ENCODE assay signal across 8 mouse cellular contexts in the genomic region with DNA sequence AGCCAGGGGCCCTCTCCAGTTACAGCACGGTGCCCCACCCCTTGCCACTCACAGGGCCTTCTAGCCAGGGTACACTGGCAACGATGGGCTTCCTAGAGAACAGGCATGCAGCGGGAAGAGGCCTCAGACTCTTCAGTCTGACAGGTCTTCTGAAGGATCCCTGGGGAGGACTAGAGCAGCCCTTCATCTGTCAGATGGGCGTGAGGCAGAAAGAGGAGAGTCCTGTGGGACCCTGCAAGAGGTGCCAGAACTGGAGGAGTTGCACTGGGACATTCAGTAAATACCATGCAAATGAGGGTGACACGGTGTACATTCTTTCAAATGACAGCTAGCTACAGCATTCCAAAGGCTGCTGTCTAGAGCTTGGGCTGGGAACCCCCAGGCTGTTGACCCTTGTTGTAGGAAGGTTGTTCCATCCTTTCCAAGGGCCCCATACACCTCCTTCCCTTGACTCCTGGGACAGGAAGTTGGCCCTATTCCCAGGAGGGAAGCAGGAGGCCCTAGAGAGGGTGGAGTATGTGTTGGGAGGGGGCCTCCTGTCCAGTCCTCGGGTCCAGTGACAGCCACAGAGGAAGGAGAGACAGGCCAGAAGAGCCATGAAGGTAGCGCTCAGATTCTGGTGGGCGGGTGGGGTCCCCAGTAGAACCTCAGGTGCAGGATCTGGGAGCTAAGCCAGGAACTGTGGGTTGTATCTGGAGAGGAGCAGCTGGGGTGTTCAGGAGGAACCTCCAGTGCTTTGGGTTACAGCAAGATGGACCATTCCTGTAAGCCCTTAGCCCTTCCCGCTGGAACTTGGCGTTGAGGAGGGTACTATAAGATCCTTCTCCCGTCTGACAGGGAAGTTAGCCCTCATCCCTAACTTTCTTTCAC. TPM values are rescaled to one million over a fixed set of nuclear protein-coding genes. Genes with fewer than 3 reads are reported as not detected.
DNase-seq lines count a peak whose midpoint lies in the region; ATAC-seq lines count a peak whose summit lies in the region.

No protein-coding gene starts in this region.

- intact Hi-C loops in heart, postnatal 10 days (cut with DNase I), result no loop called here

- H3K4me1 ChIP-seq in embryonic facial prominence, embryonic 10.5 days, result peaks cover 99% of the 10 kb centered on the region
- H3K4me1 ChIP-seq in midbrain, embryonic 13.5 days (replicated peaks), result peaks cover 64% of the 10 kb centered on the region

- H3K9me3 ChIP-seq in embryonic facial prominence, embryonic 10.5 days, result no peaks in the 10 kb centered on the region
- no peaks in the 10 kb centered on the region for H3K9me3 ChIP-seq in midbrain, embryonic 13.5 days

- peak overlapping the region; percentile 62 for H3K4me3 ChIP-seq in embryonic facial prominence, embryonic 10.5 days
- no peak overlapping the region for H3K4me3 ChIP-seq in midbrain, embryonic 13.5 days (replicated peaks)

- H3K36me3 ChIP-seq in embryonic facial prominence, embryonic 10.5 days (replicated peaks), result peaks cover 34% of the 10 kb centered on the region
- peaks cover 17% of the 10 kb centered on the region for H3K36me3 ChIP-seq in midbrain, embryonic 13.5 days

- H3K27me3 ChIP-seq in embryonic facial prominence, embryonic 10.5 days (replicated peaks; ENCODE audit: low read depth, poor library complexity, severe bottlenecking), result peaks cover 51% of the 10 kb centered on the region
- H3K27me3 ChIP-seq in midbrain, embryonic 13.5 days, result peaks cover 76% of the 10 kb centered on the region

- 0 out of 2 replicates have a peak overlapping the region, but pooled peaks have one; percentile 2 for H3K9ac ChIP-seq in midbrain, embryonic 13.5 days (replicated peaks)

- no peak overlapping the region for H3K4me2 ChIP-seq in midbrain, embryonic 13.5 days (replicated peaks)

- 23% methylated on average over 11 of the region's 11 CpGs for WGBS in embryonic facial prominence, embryonic 10.5 days
- WGBS in midbrain, embryonic 13.5 days, result 33% methylated on average over 11 of the region's 11 CpGs

- peak; percentile 66 for DNase-seq in gastrocnemius, adult 18-20 months (ENCODE audit: low spot score)
- no peak for DNase-seq in gastrocnemius, postnatal 4 days (ENCODE audit: low spot score in 2 of 2)
- DNase-seq in embryonic facial prominence, embryonic 10.5 days (ENCODE audit: low spot score), result no peak
- peak; percentile 87 to 88 for DNase-seq in heart, postnatal 10 days
- DNase-seq in kidney, postnatal 36 days, result peak; percentile 79 to 92
- DNase-seq in layer of hippocampus, adult 18-20 months (ENCODE audit: low spot score in 2 of 2), result no peak

- no peak for ATAC-seq in midbrain, embryonic 13.5 days
- no peak for ATAC-seq in CD4-positive, CD25-positive, alpha-beta regulatory T cell, adult 4 months

- H3K27ac ChIP-seq in embryonic facial prominence, embryonic 10.5 days (replicated peaks), result peak overlapping the region; percentile 94
- H3K27ac ChIP-seq in midbrain, embryonic 13.5 days, result peak overlapping the region; percentile 49; the same call in 1 of the 2 replicates

RNA-seq across cellular contexts. Expression of gene Tns2, which starts 1.7 kb away (rescaled TPM):
- 10 to 100 TPM; 31.3 to 31.6 TPM for total RNA-seq in gastrocnemius, adult 18-20 months (2021)
- total RNA-seq in gastrocnemius, postnatal 4 days (2021), result 10 to 100 TPM; 58.7 to 59.5 TPM
- 12.3 and 14.9 TPM in 2 replicates for polyA plus RNA-seq in embryonic facial prominence, embryonic 10.5 days (2016; fragmentation: Nextera tagmentation; extraction: Ambion mirVana)
- total RNA-seq in heart, postnatal 10 days (2021), result 100 to 1,000 TPM in 1 of 2 experiments, 10 to 100 TPM in 1; 95.1 to 108 TPM
- 6.1 and 6.9 TPM in 2 replicates for polyA plus RNA-seq in midbrain, embryonic 13.5 days (2015; fragmentation: Nextera tagmentation; extraction: Ambion mirVana)
- total RNA-seq in layer of hippocampus, adult 18-20 months (2021), result 10 to 100 TPM; 13.8 to 18.2 TPM
- polyA plus RNA-seq in CD4-positive, CD25-positive, alpha-beta regulatory T cell, adult 4 months (2017; shearing (Covaris generic)), result 1 to 10 TPM; 1.1 to 2.3 TPM

RNA-seq across cellular contexts. Expression of gene Eif4b, which starts 28.3 kb away (rescaled TPM):
- 100 to 1,000 TPM; 224 to 227 TPM for total RNA-seq in gastrocnemius, adult 18-20 months (2021)
- 100 to 1,000 TPM; 182 to 199 TPM for total RNA-seq in gastrocnemius, postnatal 4 days (2021)
- 133 and 136 TPM in 2 replicates for polyA plus RNA-seq in embryonic facial prominence, embryonic 10.5 days (2016; fragmentation: Nextera tagmentation; extraction: Ambion mirVana)
- 100 to 1,000 TPM; 149 to 154 TPM for total RNA-seq in heart, postnatal 10 days (2021)
- polyA plus RNA-seq in midbrain, embryonic 13.5 days (2015; fragmentation: Nextera tagmentation; extraction: Ambion mirVana), result 89.9 and 91.2 TPM in 2 replicates
- total RNA-seq in layer of hippocampus, adult 18-20 months (2021), result 100 to 1,000 TPM; 197 to 203 TPM
- 100 to 1,000 TPM; 123 to 189 TPM for polyA plus RNA-seq in CD4-positive, CD25-positive, alpha-beta regulatory T cell, adult 4 months (2017; shearing (Covaris generic))

RNA-seq across cellular contexts. Expression of gene Spryd3, which starts 34.1 kb away (rescaled TPM):
- total RNA-seq in gastrocnemius, adult 18-20 months (2021), result 1 to 10 TPM; 4.9 to 7.7 TPM
- 10 to 100 TPM; 21.1 to 26.7 TPM for total RNA-seq in gastrocnemius, postnatal 4 days (2021)
- 12.7 and 13.2 TPM in 2 replicates for polyA plus RNA-seq in embryonic facial prominence, embryonic 10.5 days (2016; fragmentation: Nextera tagmentation; extraction: Ambion mirVana)
- 10 to 100 TPM; 19.1 to 22.2 TPM for total RNA-seq in heart, postnatal 10 days (2021)
- 38.0 and 38.5 TPM in 2 replicates for polyA plus RNA-seq in midbrain, embryonic 13.5 days (2015; fragmentation: Nextera tagmentation; extraction: Ambion mirVana)
- 100 to 1,000 TPM; 156 to 165 TPM for total RNA-seq in layer of hippocampus, adult 18-20 months (2021)
- polyA plus RNA-seq in CD4-positive, CD25-positive, alpha-beta regulatory T cell, adult 4 months (2017; shearing (Covaris generic)), result 10 to 100 TPM; 28.8 to 65.3 TPM

RNA-seq across cellular contexts. Expression of gene Igfbp6, which starts 42.3 kb away (rescaled TPM):
- 10 to 100 TPM; 32.2 to 50.3 TPM for total RNA-seq in gastrocnemius, adult 18-20 months (2021)
- total RNA-seq in gastrocnemius, postnatal 4 days (2021), result 10 to 100 TPM; 80.3 to 91.9 TPM
- 0.26 and 0.36 TPM in 2 replicates for polyA plus RNA-seq in embryonic facial prominence, embryonic 10.5 days (2016; fragmentation: Nextera tagmentation; extraction: Ambion mirVana)
- 10 to 100 TPM; 24.8 to 30.5 TPM for total RNA-seq in heart, postnatal 10 days (2021)
- 0.72 and 0.81 TPM in 2 replicates for polyA plus RNA-seq in midbrain, embryonic 13.5 days (2015; fragmentation: Nextera tagmentation; extraction: Ambion mirVana)
- total RNA-seq in layer of hippocampus, adult 18-20 months (2021), result 10 to 100 TPM; 11.7 to 12.9 TPM
- under 1 TPM in 1 of 2 experiments, not detected in 1; 0.60 TPM for polyA plus RNA-seq in CD4-positive, CD25-positive, alpha-beta regulatory T cell, adult 4 months (2017; shearing (Covaris generic))

RNA-seq across cellular contexts. Expression of gene Soat2, which starts 48.4 kb away (rescaled TPM):
- total RNA-seq in gastrocnemius, adult 18-20 months (2021), result under 1 TPM in 1 of 2 experiments, not detected in 1; 0.09 TPM
- under 1 TPM; 0.18 to 0.39 TPM for total RNA-seq in gastrocnemius, postnatal 4 days (2021)
- polyA plus RNA-seq in embryonic facial prominence, embryonic 10.5 days (2016; fragmentation: Nextera tagmentation; extraction: Ambion mirVana), result 0.09 and 0.18 TPM in 2 replicates
- under 1 TPM in 1 of 2 experiments, not detected in 1; 0.20 TPM for total RNA-seq in heart, postnatal 10 days (2021)
- polyA plus RNA-seq in midbrain, embryonic 13.5 days (2015; fragmentation: Nextera tagmentation; extraction: Ambion mirVana), result not detected in 2 replicates
- under 1 TPM in 1 of 2 experiments, not detected in 1; 0.15 TPM for total RNA-seq in layer of hippocampus, adult 18-20 months (2021)
- polyA plus RNA-seq in CD4-positive, CD25-positive, alpha-beta regulatory T cell, adult 4 months (2017; shearing (Covaris generic)), result 1 to 10 TPM in 1 of 2 experiments, under 1 TPM in 1; 0.69 to 1.0 TPM

Comparison
In these comparisons a context has a peak if more than half of its experiments do, and no peak if none do; other contexts are left out.
1. DNase-seq: peak in gastrocnemius, adult 18-20 months (single experiment), heart, postnatal 10 days (2 of 2) and kidney, postnatal 36 days (2 of 2); none in gastrocnemius, postnatal 4 days (0 of 2), embryonic facial prominence, embryonic 10.5 days (single experiment) and layer of hippocampus, adult 18-20 months (0 of 2).
2. RNA of gene Spryd3, which starts 34.1 kb away (total RNA-seq): 156 to 165 TPM in layer of hippocampus, adult 18-20 months; 21.1 to 26.7 TPM in gastrocnemius, postnatal 4 days, 19.1 to 22.2 TPM in heart, postnatal 10 days and 4.9 to 7.7 TPM in gastrocnemius, adult 18-20 months; every median in the first group is over 4 times any median in the second.